Mouse (Mus musculus) gastrocnemius, adult 2 months (tissue): ENCODE results near the gene Ythdc1. TPM values are rescaled to one million over a fixed set of nuclear protein-coding genes. Genes with fewer than 3 reads are reported as not detected.
"Not testable (repeated sequence)": the region's sequence is repeated elsewhere in the genome, so short reads cannot be mapped to it uniquely, and the experiment has no call there.

Experiments used
- DNase-seq: peaks from one replicate; pipeline ENCODE4 v3.0.0; 2022
- H3K27ac ChIP-seq: fragments of 200-600 bp; 2 replicates; pipeline ENCODE4 v1.8.1; 2022; ENCODE audit warnings: mild to moderate bottlenecking
- H3K4me3 ChIP-seq: fragments of 200-600 bp; 2 replicates; pipeline ENCODE4 v1.8.1; 2022; ENCODE audit warnings: mild to moderate bottlenecking, moderate library complexity
- CTCF ChIP-seq: fragments of 200-600 bp; IDR thresholded peaks from 2 replicates; pipeline ENCODE4 v1.8.1; 2022; ENCODE audit warnings: antibody characterized with exemption, mild to moderate bottlenecking, moderate library complexity
- intact Hi-C: fragments of 180-260 bp; cut with DNase I; formaldehyde crosslinking; loops from one replicate; pipeline ENCODE4 v1.15.1; 2025
- long read RNA-seq, 2 experiments: library from polyadenylated mRNA; stranded (forward); transcript quantifications; one replicate each; pipeline ENCODE4 v2.0.0; 2021
- total RNA-seq, 2 experiments: library from RNA; stranded (reverse); gene quantifications; 2 replicates each; pipeline ENCODE4 v1.2.3; 2021

Ythdc1 gene
- total RNA-seq = 10 to 100 TPM; 29.1 to 29.2 TPM
- long read RNA-seq, experiment 1, transcript Ythdc1-203 (17 exons, 3,269 nt) = major isoform, 5 of 20 reads
- long read RNA-seq, experiment 1, transcript Ythdc1-201 (17 exons, 2,960 nt) = major isoform, 5 of 20 reads
- long read RNA-seq, experiment 1, partial matches to known transcripts = 1 of 20 reads
- long read RNA-seq, experiment 1, other reads (novel, unspliced or antisense) = 9 of 20 reads
- long read RNA-seq, experiment 2, transcript Ythdc1-203 (17 exons, 3,269 nt) = major isoform, 7 of 17 reads
- long read RNA-seq, experiment 2, partial matches to known transcripts = 0 of 17 reads
- long read RNA-seq, experiment 2, other reads (novel, unspliced or antisense) = 5 of 17 reads

GRCm38 (mm10) chr5:86803962-86804940 lies at the start of gene Ythdc1:
Gene Ythdc1, plus strand, starts transcription at chr5:86804221.
- H3K27ac ChIP-seq = peak within 1 kb of the TSS; percentile 100
- intact Hi-C loops = loop anchor here (10.0 kb wide), 1 partner anchor 629 kb away; the partner anchor contains the start of gene Uba6
- H3K4me3 ChIP-seq = peak within 1 kb of the TSS; percentile 99
- DNase-seq = peak; percentile 95
- TF ChIP-seq CTCF = no peak

DNA sequence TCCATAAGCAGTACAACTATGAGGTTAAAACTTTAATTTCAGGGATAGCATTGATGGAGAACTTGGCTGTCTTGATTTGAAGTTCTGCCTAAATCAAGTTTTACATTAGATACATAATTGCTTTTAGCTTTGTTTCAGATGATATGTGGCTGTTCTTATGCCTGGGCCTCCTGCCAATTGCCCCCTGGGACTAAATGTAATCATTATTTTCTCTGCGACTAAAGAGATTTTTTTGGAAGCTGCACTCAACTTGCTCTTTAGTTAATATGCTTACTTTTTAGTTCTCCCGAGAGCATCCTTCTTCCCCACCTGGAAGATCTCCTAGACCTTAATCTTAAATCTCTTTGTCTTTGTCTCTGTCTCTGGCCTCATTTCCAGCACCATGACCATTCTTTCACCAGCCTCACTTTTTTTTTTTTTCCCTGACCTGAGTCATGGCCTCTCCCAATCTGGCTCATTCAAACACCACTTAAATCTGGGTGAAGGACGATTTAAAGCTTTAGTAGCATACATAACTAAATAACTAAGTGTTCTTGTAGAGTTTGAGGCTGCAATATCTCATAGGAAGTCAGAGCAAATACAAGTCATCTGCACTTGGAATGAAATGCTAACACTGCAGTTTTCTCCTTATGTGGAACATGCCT lies 34.9 kb upstream of the Ythdc1 start:
- H3K4me3 ChIP-seq = no peak overlapping the region
- no peak overlapping the region for H3K27ac ChIP-seq
- intact Hi-C loops = no loop called here
- no peak for TF ChIP-seq CTCF
- no peak for DNase-seq

DNA sequence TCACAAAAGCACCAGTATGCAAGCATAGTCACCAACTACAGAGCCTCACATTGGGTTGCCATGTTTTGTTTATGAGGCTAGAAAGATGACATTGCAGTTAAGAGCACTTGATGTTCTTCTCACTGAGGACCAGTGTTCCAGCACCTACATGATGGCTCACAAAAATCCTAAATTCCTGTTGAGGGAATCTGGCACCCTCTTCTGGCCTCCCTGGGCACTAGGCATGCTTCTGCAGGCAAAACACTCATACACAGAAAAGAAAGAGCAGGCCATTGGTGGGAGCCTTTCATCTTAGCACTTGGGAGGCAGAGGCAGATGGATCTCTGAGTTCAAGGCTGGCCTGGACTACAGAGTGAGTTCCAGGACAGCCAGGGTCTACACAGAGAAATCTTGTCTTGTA lies 33.0 kb upstream of the Ythdc1 start:
- Histone ChIP-seq H3K27ac (no peak overlapping the region), H3K4me3 (no peak overlapping the region)
- no peak for DNase-seq
- no peak for TF ChIP-seq CTCF
- intact Hi-C loops = no loop called here

GRCm38 (mm10) chr5:86776941-86777340 lies 27.1 kb upstream of the Ythdc1 start:
- Histone ChIP-seq H3K27ac (no peak overlapping the region), H3K4me3 (no peak overlapping the region)
- no peak for TF ChIP-seq CTCF
- no peak for DNase-seq
- intact Hi-C loops = no loop called here

DNA sequence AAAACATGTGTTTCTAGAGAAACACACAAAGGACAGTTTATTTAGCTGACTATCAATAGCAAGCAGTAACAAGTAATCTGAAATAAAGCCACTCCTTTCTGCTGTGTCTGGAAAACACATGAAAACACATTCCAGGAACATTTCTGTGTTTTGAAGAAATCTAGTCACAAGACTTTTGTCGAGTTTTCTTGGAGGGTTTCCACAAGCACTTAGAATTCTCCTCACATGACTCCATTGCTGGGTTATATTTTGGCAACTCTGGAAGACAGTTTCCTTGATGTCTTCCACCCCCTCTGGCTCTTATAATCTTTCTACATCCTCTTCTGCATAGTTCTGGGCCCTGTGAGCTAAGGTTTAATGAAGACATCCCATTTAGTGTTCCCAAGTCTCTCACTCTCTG lies 25.6 kb upstream of the Ythdc1 start:
- H3K4me3 ChIP-seq = no peak overlapping the region
- DNase-seq = no peak
- H3K27ac ChIP-seq = no peak overlapping the region
- intact Hi-C loops = no loop called here
- TF ChIP-seq CTCF = no peak

GRCm38 (mm10) chr5:86783059-86783458 lies 21.0 kb upstream of the Ythdc1 start:
- Histone ChIP-seq H3K4me3 (no peak overlapping the region), H3K27ac (no peak overlapping the region)
- intact Hi-C loops = no loop called here
- TF ChIP-seq CTCF = no peak
- no peak for DNase-seq

DNA sequence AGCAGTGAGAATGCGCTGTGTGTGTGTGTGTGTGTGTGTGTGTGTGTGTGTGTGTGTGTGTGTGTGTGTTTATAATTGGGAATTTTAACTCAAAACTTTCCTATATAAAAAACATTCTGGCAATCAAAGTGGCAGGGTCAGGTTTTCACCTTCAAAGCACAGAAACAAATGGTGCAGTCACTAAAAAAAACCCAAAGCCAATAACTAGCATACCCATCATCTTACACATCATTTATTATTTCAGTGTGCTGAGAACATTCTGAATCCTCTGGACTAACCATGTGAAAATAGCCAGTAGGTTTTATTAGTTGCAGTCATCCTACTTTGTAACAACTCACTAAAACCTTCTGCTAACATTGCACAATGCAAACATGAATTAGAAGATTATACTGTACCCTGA lies 19.8 kb upstream of the Ythdc1 start:
- TF ChIP-seq CTCF = no peak
- H3K4me3 ChIP-seq = no peak overlapping the region
- intact Hi-C loops = no loop called here
- H3K27ac ChIP-seq = no peak overlapping the region
- no peak for DNase-seq

- Histone ChIP-seq H3K4me3 (no peak overlapping the region), H3K27ac (no peak overlapping the region)
- no peak for DNase-seq
- intact Hi-C loops = no loop called here
- no peak for TF ChIP-seq CTCF
Measured at GRCm38 (mm10) chr5:86786798-86787197, 17.2 kb upstream of the Ythdc1 start.

DNA sequence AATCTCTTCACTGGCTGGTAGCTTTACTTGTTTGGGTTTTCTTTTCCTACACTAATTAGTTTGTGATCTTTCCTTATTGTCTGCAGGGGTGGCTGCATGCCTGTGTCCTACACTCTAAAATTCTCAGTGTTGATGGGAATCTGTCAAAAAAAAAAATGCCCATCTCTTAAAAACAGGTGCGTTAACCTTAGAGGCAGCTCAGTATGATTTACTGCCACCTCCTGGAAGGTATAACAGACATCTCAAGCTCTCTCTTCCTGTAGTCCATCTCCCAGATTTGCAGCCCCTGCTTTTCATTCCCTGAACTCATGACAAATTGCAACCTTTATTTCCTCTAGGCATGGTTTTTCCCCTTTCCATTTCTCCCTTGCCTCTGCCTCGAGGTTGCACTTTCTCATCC lies 14.1 kb upstream of the Ythdc1 start:
- no peak for DNase-seq
- no peak overlapping the region for H3K4me3 ChIP-seq
- no peak overlapping the region for H3K27ac ChIP-seq
- TF ChIP-seq CTCF = no peak
- intact Hi-C loops = no loop called here

DNA sequence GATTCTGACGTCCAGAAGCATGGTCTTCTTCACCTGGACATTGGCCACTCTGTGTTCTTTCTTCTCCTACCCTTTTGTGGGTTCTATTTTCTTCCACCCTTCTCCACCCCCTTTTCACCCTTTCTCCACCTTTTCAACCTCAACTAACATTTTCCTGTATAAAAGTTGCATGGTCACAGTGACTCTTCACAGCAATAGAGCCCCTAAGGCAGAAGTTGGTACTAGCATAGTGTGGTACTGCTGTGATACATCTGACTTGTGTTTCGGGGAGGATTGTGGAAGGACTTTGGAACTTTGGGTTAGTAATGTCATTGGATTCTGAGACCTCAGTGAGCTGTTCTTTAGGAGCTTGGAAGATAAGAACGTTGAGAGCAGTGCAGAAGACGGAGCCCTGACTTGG lies 11.8 kb upstream of the Ythdc1 start:
- TF ChIP-seq CTCF = no peak
- no peak for DNase-seq
- intact Hi-C loops = no loop called here
- H3K27ac ChIP-seq = no peak overlapping the region
- H3K4me3 ChIP-seq = no peak overlapping the region

DNA sequence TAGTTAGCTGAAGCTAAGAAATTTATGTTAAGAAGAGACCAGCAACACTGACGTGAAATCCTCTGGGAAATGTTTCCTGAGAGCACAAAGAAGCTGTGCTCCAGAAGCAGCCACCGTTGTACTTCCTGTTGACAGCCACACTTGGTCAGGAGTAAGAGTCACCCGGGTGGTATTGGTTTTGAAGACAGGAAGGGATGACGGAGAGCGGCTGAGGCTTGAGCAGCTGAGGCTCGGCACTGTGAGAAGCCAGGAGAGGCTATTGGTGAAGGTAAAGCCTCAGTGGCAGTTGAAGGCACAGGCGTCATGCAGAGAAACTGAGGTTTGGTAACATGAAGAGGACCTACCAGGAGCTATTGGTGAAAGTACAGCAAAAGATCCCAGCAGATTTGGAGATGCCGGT lies 11.2 kb upstream of the Ythdc1 start:
- intact Hi-C loops = no loop called here
- no peak for DNase-seq

GRCm38 (mm10) chr5:86816795-86817194 lies 12.8 kb downstream of the Ythdc1 start:
- Histone ChIP-seq H3K4me3 (no peak overlapping the region), H3K27ac (no peak overlapping the region)
- DNase-seq = no peak
- intact Hi-C loops = no loop called here
- TF ChIP-seq CTCF = no peak

More for the DNA sequence above, 11.2 kb upstream of the Ythdc1 start:
- Histone ChIP-seq H3K27ac (no peak overlapping the region), H3K4me3 (no peak overlapping the region)
- TF ChIP-seq CTCF = no peak

- DNase-seq, H3K4me3 ChIP-seq, intact Hi-C loops, H3K27ac ChIP-seq: not testable (repeated sequence)
Measured at GRCm38 (mm10) chr5:86836378-86836777, 32.4 kb downstream of the Ythdc1 start.
